9 mouse cellular contexts compared by ENCODE assay signal in the genomic region with DNA sequence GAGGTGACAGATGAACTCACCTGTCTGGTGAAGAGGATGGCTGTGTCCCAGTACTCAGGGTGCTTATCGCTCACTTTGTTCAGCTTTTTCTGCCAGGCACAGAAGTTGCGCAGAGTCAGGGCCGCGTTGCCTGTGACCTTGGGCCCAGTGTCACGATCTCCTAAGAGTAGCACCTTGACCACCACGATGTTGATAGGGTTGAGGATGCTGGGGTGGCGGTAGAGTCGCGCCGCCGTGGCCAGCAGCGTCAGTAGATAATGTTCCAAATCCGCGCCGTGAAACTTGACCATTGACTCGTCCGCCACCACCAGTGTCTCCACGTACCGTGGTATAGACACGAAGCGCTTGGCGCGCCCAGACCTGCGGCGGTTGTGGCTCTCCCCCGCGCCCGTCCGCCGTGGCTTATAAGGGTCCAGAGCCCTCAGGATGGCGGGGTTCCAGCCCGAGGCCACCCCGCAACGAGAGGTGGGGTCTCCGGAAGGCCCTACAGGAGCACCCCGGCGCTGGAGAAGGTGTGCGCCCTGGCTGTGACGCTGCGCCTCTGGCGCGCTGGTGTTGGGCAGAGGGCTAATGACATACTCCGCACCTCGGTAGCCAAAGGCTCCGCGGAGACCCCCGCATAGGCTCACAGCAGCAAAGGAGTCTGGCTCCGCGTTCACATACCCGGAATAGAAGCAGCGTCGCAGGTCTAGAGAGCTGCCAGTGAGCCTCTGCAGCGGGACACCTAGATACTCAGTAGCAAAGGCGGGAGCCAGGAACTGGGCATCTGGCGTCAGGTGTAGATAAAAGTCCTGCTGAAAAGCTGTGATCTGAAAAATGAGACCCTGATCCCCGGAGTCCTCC. TPM values are rescaled to one million over a fixed set of nuclear protein-coding genes. Genes with fewer than 3 reads are reported as not detected.
DNase-seq lines count a peak whose midpoint lies in the region; ATAC-seq lines count a peak whose summit lies in the region.
"Had no signal": no experiment of that assay in that cellular context is flagged by ENCODE, and none has a peak within 500 bp of the region (broad histone marks: within the 10 kb centered on the region; RNA-seq: fewer than 3 reads in every experiment).

No protein-coding gene starts in this region.

- H3K9me3 ChIP-seq in kidney, embryonic 14.5 days (ENCODE audit: control insufficient read depth, low read length), result no peaks in the 10 kb centered on the region
- H3K9me3 ChIP-seq in embryonic facial prominence, embryonic 11.5 days (replicated peaks; ENCODE audit: control insufficient read depth, low read length), result no peaks in the 10 kb centered on the region
- no peaks in the 10 kb centered on the region for H3K9me3 ChIP-seq in hindbrain, embryonic 12.5 days (replicated peaks)
- H3K9me3 ChIP-seq in midbrain, embryonic 15.5 days, result no peaks in the 10 kb centered on the region

- H3K27me3 ChIP-seq in kidney, embryonic 14.5 days (ENCODE audit: control insufficient read depth, insufficient read depth, low read length), result peaks cover 13% of the 10 kb centered on the region
- peaks cover 6% of the 10 kb centered on the region; the same call in 1 of the 2 replicates for H3K27me3 ChIP-seq in embryonic facial prominence, embryonic 11.5 days (ENCODE audit: control insufficient read depth, insufficient read depth, low read length)
- peaks cover 44% of the 10 kb centered on the region for H3K27me3 ChIP-seq in hindbrain, embryonic 12.5 days
- peaks cover 22% of the 10 kb centered on the region for H3K27me3 ChIP-seq in midbrain, embryonic 15.5 days (replicated peaks)

- H3K9ac ChIP-seq in kidney, embryonic 14.5 days (ENCODE audit: low read depth, low read length), result peak overlapping the region; percentile 63
- H3K9ac ChIP-seq in embryonic facial prominence, embryonic 11.5 days (replicated peaks; ENCODE audit: low read length), result peak overlapping the region; percentile 64
- peak overlapping the region; percentile 54 for H3K9ac ChIP-seq in hindbrain, embryonic 12.5 days
- H3K9ac ChIP-seq in midbrain, embryonic 15.5 days, result peak overlapping the region; percentile 49

- DNase-seq in kidney, adult 8-10 months, result no peak
- DNase-seq in embryonic facial prominence, embryonic 11.5 days (ENCODE audit: low spot score), result peak; percentile 8
- no peak for DNase-seq in cerebellum, adult 9-11 months
- DNase-seq in cerebellum, postnatal 4 days (ENCODE audit: low spot score in 2 of 2), result no peak
- DNase-seq in gastrocnemius, adult 18-20 months (ENCODE audit: low spot score), result no peak

- H3K4me1 ChIP-seq in kidney, embryonic 14.5 days (ENCODE audit: control insufficient read depth, insufficient read depth, low read length), result peaks cover 20% of the 10 kb centered on the region; the same call in 1 of the 2 replicates
- H3K4me1 ChIP-seq in embryonic facial prominence, embryonic 11.5 days (ENCODE audit: control insufficient read depth, insufficient read depth, low read length), result peaks cover 5% of the 10 kb centered on the region
- H3K4me1 ChIP-seq in hindbrain, embryonic 12.5 days, result peaks cover 18% of the 10 kb centered on the region
- peaks cover 27% of the 10 kb centered on the region for H3K4me1 ChIP-seq in midbrain, embryonic 15.5 days

- ATAC-seq in kidney, embryonic 14.5 days (ENCODE audit: low FRiP score, low TSS enrichment), result peak; percentile 17; the same call in 1 of the 2 replicates
- no peak for ATAC-seq in embryonic facial prominence, embryonic 11.5 days (replicated peaks; ENCODE audit: insufficient number of reproducible peaks, low FRiP score, low TSS enrichment, low read depth)
- ATAC-seq in hindbrain, embryonic 12.5 days (ENCODE audit: low FRiP score), result peak; percentile 42
- peak; percentile 49 for ATAC-seq in midbrain, embryonic 15.5 days (replicated peaks)

- H3K36me3 ChIP-seq in kidney, embryonic 14.5 days (ENCODE audit: control insufficient read depth, insufficient read depth, low read length), result no peaks in the 10 kb centered on the region
- H3K36me3 ChIP-seq in embryonic facial prominence, embryonic 11.5 days (replicated peaks; ENCODE audit: control insufficient read depth, insufficient read depth, low read depth, low read length), result no peaks in the 10 kb centered on the region
- no peaks in the 10 kb centered on the region for H3K36me3 ChIP-seq in hindbrain, embryonic 12.5 days
- H3K36me3 ChIP-seq in midbrain, embryonic 15.5 days (replicated peaks), result no peaks in the 10 kb centered on the region

- H3K27ac ChIP-seq in kidney, embryonic 14.5 days (ENCODE audit: low read depth, low read length), result no peak overlapping the region
- H3K27ac ChIP-seq in embryonic facial prominence, embryonic 11.5 days (replicated peaks; ENCODE audit: low read depth, low read length), result no peak overlapping the region
- no peak overlapping the region for H3K27ac ChIP-seq in hindbrain, embryonic 12.5 days
- H3K27ac ChIP-seq in midbrain, embryonic 15.5 days, result 0 out of 2 replicates have a peak overlapping the region, but pooled peaks have one; percentile 31

- H3K4me2 ChIP-seq in kidney, embryonic 14.5 days (replicated peaks; ENCODE audit: low read depth, low read length), result peak overlapping the region; percentile 93
- peak overlapping the region; percentile 94 for H3K4me2 ChIP-seq in embryonic facial prominence, embryonic 11.5 days (ENCODE audit: low read depth, low read length)
- peak overlapping the region; percentile 96 for H3K4me2 ChIP-seq in hindbrain, embryonic 12.5 days (replicated peaks)
- peak overlapping the region; percentile 87 for H3K4me2 ChIP-seq in midbrain, embryonic 15.5 days

- WGBS in kidney, embryonic 14.5 days, result 4% methylated on average over 56 of the region's 56 CpGs
- WGBS in embryonic facial prominence, embryonic 11.5 days, result 4% methylated on average over 56 of the region's 56 CpGs
- WGBS in hindbrain, embryonic 12.5 days, result 6% methylated on average over 56 of the region's 56 CpGs
- 2% methylated on average over 56 of the region's 56 CpGs for WGBS in midbrain, embryonic 15.5 days

- peak overlapping the region; percentile 57 for H3K4me3 ChIP-seq in kidney, embryonic 14.5 days (ENCODE audit: low read length)
- peak overlapping the region; percentile 49 for H3K4me3 ChIP-seq in embryonic facial prominence, embryonic 11.5 days (ENCODE audit: low read depth, low read length)
- H3K4me3 ChIP-seq in hindbrain, embryonic 12.5 days, result peak overlapping the region; percentile 51
- H3K4me3 ChIP-seq in midbrain, embryonic 15.5 days, result peak overlapping the region; percentile 58

RNA-seq across cellular contexts. Expression of a gene that starts 0.8 kb away (rescaled TPM):
- 1.9 and 5.8 TPM in 2 replicates for polyA plus RNA-seq in kidney, embryonic 14.5 days (2014; fragmentation: Nextera tagmentation; extraction: Ambion mirVana)
- polyA plus RNA-seq in embryonic facial prominence, embryonic 11.5 days (2014; fragmentation: Nextera tagmentation; extraction: Ambion mirVana), result 7.5 and 7.6 TPM in 2 replicates
- polyA plus RNA-seq in hindbrain, embryonic 12.5 days (2016; fragmentation: Nextera tagmentation; extraction: Ambion mirVana), result 9.6 and 15.2 TPM in 2 replicates
- 6.4 and 7.3 TPM in 2 replicates for polyA plus RNA-seq in midbrain, embryonic 15.5 days (2015; fragmentation: Nextera tagmentation; extraction: Ambion mirVana)
- 1 to 10 TPM; 1.3 to 3.4 TPM for total RNA-seq in gastrocnemius, adult 18-20 months (2021)
- total RNA-seq: MEL had no signal

RNA-seq across cellular contexts. Expression of a gene that starts 20.9 kb away (rescaled TPM):
- 0.35 and 0.40 TPM in 2 replicates for polyA plus RNA-seq in kidney, embryonic 14.5 days (2014; fragmentation: Nextera tagmentation; extraction: Ambion mirVana)
- 0.59 and 0.64 TPM in 2 replicates for polyA plus RNA-seq in embryonic facial prominence, embryonic 11.5 days (2014; fragmentation: Nextera tagmentation; extraction: Ambion mirVana)
- polyA plus RNA-seq in hindbrain, embryonic 12.5 days (2016; fragmentation: Nextera tagmentation; extraction: Ambion mirVana), result 1.5 and 1.6 TPM in 2 replicates
- polyA plus RNA-seq in midbrain, embryonic 15.5 days (2015; fragmentation: Nextera tagmentation; extraction: Ambion mirVana), result 1.7 and 2.4 TPM in 2 replicates
- 1 to 10 TPM; 1.1 to 3.7 TPM for total RNA-seq in gastrocnemius, adult 18-20 months (2021)
- total RNA-seq: MEL had no signal
